Mouse (Mus musculus) right cerebral cortex, postnatal 4 days (tissue): Measurements from ENCODE around the gene Sh3gl2.

ENCODE experiments used
- DNase-seq: peaks from one replicate; pipeline ENCODE4 v3.0.0-alpha.2; 2022

The Sh3gl2 gene

GRCm38 (mm10) chr4:85305912-85306573 is 101.1 kb downstream of the Sh3gl2 start:
- DNase-seq, result no peak

- DNase-seq, result no peak
Measured at GRCm38 (mm10) chr4:85319092-85319491, 114.2 kb downstream of the Sh3gl2 start.

- DNase-seq, result peak; percentile 21
Measured at GRCm38 (mm10) chr4:85325454-85325853, 120.5 kb downstream of the Sh3gl2 start.

- DNase-seq, result no peak
Measured at GRCm38 (mm10) chr4:85326052-85326451, 121.1 kb downstream of the Sh3gl2 start.

- DNase-seq, result no peak
Measured at GRCm38 (mm10) chr4:85334688-85335200, 129.8 kb downstream of the Sh3gl2 start.

GRCm38 (mm10) chr4:85336356-85336755 is 131.4 kb downstream of the Sh3gl2 start:
- no peak for DNase-seq

GRCm38 (mm10) chr4:85339126-85339525 is 134.2 kb downstream of the Sh3gl2 start:
- DNase-seq, result no peak

GRCm38 (mm10) chr4:85340686-85341085 is 135.8 kb downstream of the Sh3gl2 start:
- no peak for DNase-seq

- no peak for DNase-seq
Measured at GRCm38 (mm10) chr4:85345911-85346310, 141.0 kb downstream of the Sh3gl2 start.

- no peak for DNase-seq
Measured at GRCm38 (mm10) chr4:85348079-85348643, 143.2 kb downstream of the Sh3gl2 start.

- DNase-seq, result no peak
Measured at GRCm38 (mm10) chr4:85362661-85363060, 157.7 kb downstream of the Sh3gl2 start.

GRCm38 (mm10) chr4:85363205-85363604 is 158.3 kb downstream of the Sh3gl2 start:
- no peak for DNase-seq

GRCm38 (mm10) chr4:85371036-85371435 is 166.1 kb downstream of the Sh3gl2 start:
- DNase-seq, result no peak

GRCm38 (mm10) chr4:85374801-85375200 is 169.9 kb downstream of the Sh3gl2 start:
- DNase-seq, result no peak

GRCm38 (mm10) chr4:85376187-85376586 is 171.3 kb downstream of the Sh3gl2 start:
- DNase-seq, result no peak

- no peak for DNase-seq
Measured at GRCm38 (mm10) chr4:85376610-85377009, 171.7 kb downstream of the Sh3gl2 start.

- DNase-seq, result no peak
Measured at GRCm38 (mm10) chr4:85385241-85385640, 180.3 kb downstream of the Sh3gl2 start.

GRCm38 (mm10) chr4:85387676-85388075 is 182.8 kb downstream of the Sh3gl2 start:
- DNase-seq, result no peak

- no peak for DNase-seq
Measured at GRCm38 (mm10) chr4:85391795-85392194, 186.9 kb downstream of the Sh3gl2 start.

GRCm38 (mm10) chr4:85398765-85399164 is 193.8 kb downstream of the Sh3gl2 start:
- DNase-seq, result no peak

- peak; percentile 87 for DNase-seq
Measured at GRCm38 (mm10) chr4:85402823-85403222, 197.9 kb downstream of the Sh3gl2 start.

- DNase-seq, result peak; percentile 76
Measured at GRCm38 (mm10) chr4:85404424-85405194, 199.7 kb downstream of the Sh3gl2 start.

GRCm38 (mm10) chr4:85405276-85405675 is 200.3 kb downstream of the Sh3gl2 start:
- no peak for DNase-seq

GRCm38 (mm10) chr4:85416466-85416865 is 211.5 kb downstream of the Sh3gl2 start:
- DNase-seq, result no peak
